Mouse (Mus musculus): Measurements from ENCODE around the gene Phlda2.

GRCm38 (mm10) chr7:143495104-143495961 lies 7.6 kb downstream of the Phlda2 start:
- TF ChIP-seq CTCF (conservative IDR thresholded peaks at IDR 0.05; ENCODE audit: low read length) = no peak
- TF ChIP-seq NANOG (IDR thresholded peaks at IDR 0.05; ENCODE audit: borderline replicate concordance, low read length) = no peak
- no peak for TF ChIP-seq POU5F1 (IDR thresholded peaks at IDR 0.05; ENCODE audit: borderline replicate concordance, low read length)

Data from E14TG2a.4 (cell line).